8 mouse cellular contexts compared by ENCODE assay signal in genomic region chr19:24705395-24705794, GRCm38 (mm10). TPM values are rescaled to one million over a fixed set of nuclear protein-coding genes. Genes with fewer than 3 reads are reported as not detected.
DNase-seq lines count a peak whose midpoint lies in the region; ATAC-seq and TF ChIP-seq lines count a peak whose summit lies in the region.

No protein-coding gene starts in this region.

- H3K27me3 ChIP-seq in liver, embryonic 14.5 days (ENCODE audit: control insufficient read depth, insufficient read depth, low read length), result no peaks in the 10 kb centered on the region

- no peaks in the 10 kb centered on the region for H3K4me1 ChIP-seq in liver, embryonic 14.5 days (replicated peaks; ENCODE audit: control insufficient read depth in 2 of 2, insufficient read depth in 2 of 2, low read length in 1 of 2)

- peak; percentile 41; the same call in 1 of the 2 replicates for TF ChIP-seq CTCF in liver, embryonic 14.5 days (IDR thresholded peaks at IDR 0.05; ENCODE audit: low read depth)

- H3K36me3 ChIP-seq in liver, embryonic 14.5 days (replicated peaks; ENCODE audit: control insufficient read depth, insufficient read depth, low read depth), result no peaks in the 10 kb centered on the region

- DNase-seq in frontal cortex, postnatal 36 days (ENCODE audit: low spot score in 2 of 2), result no peak
- no peak for DNase-seq in liver, embryonic 14.5 days (ENCODE audit: low read depth in 3 of 3, low spot score in 3 of 3)
- DNase-seq in liver (no peak), NIH3T3 (ENCODE audit: low read depth) (peak; percentile 66)
- DNase-seq in lung, postnatal 36 days, result peak; percentile 75
- no peak for DNase-seq in spleen, postnatal 36 days (ENCODE audit: low spot score in 2 of 2)
- no peak for DNase-seq in frontal cortex, postnatal 25 days (ENCODE audit: low spot score in 2 of 2)

- 34% methylated on average over 1 of the region's 1 CpGs for WGBS in liver, embryonic 14.5 days (ENCODE audit: insufficient replicate concordance)

- no peak overlapping the region for H3K4me2 ChIP-seq in liver, embryonic 14.5 days (ENCODE audit: low read depth)

- 0 out of 2 replicates have a peak, but pooled peaks have one; percentile 5 for ATAC-seq in frontal cortex, adult (ENCODE audit: low TSS enrichment)
- ATAC-seq in liver, embryonic 14.5 days (ENCODE audit: insufficient read depth), result no peak

- no peaks in the 10 kb centered on the region for H3K9me3 ChIP-seq in liver, embryonic 14.5 days (ENCODE audit: control insufficient read depth, low read length)

- H3K27ac ChIP-seq in liver, embryonic 14.5 days, result no peak overlapping the region

- TF ChIP-seq EP300 in liver, embryonic 14.5 days (IDR thresholded peaks at IDR 0.05; ENCODE audit: low read depth), result no peak

- H3K4me3 ChIP-seq in liver, embryonic 14.5 days (ENCODE audit: insufficient read depth in 1 of 2, low read depth in 2 of 2, low read length in 2 of 2), result no peak overlapping the region

- H3K9ac ChIP-seq in liver, embryonic 14.5 days (replicated peaks), result no peak overlapping the region

RNA-seq across cellular contexts. Expression of gene Tmem252, which starts 31.6 kb away (rescaled TPM):
- polyA plus RNA-seq in liver, embryonic 14.5 days (2012; rRNA removed), result 0.03 and 0.04 TPM in 2 replicates
- 0.03 and 0.11 TPM in 2 replicates for polyA plus RNA-seq in liver, embryonic 14.5 days (2014; fragmentation: Nextera tagmentation; extraction: Ambion mirVana)

Comparison
In these comparisons a context has a peak if more than half of its experiments do, and no peak if none do; other contexts are left out.
1. DNase-seq: peak in NIH3T3 (single experiment) and lung, postnatal 36 days (single experiment); none in frontal cortex, postnatal 36 days (0 of 2), liver, embryonic 14.5 days (0 of 3), liver (single experiment), spleen, postnatal 36 days (0 of 2) and frontal cortex, postnatal 25 days (0 of 2).